Mouse (Mus musculus) myocyte (in vitro differentiated cells): ENCODE data around the gene Hist1h4a.

ENCODE experiments used
- MAX ChIP-seq: IDR thresholded peaks from one replicate; pipeline ENCODE4 v1.6.1; 2011; ENCODE audit warnings: low read depth, mild to moderate bottlenecking, control low read depth
- MYOD1 ChIP-seq, 3 experiments: IDR thresholded peaks; one replicate each; pipeline ENCODE4 v1.6.1; 2011; ENCODE audit warnings: control low read depth in 2 of 3, low read depth in 2 of 3, mild to moderate bottlenecking in 2 of 3, moderate library complexity in 1 of 3; ENCODE audit not compliant: insufficient read length in 2 of 3, control insufficient read depth in 1 of 3
- POLR2A ChIP-seq: IDR thresholded peaks from one replicate; pipeline ENCODE4 v1.6.1; 2011; ENCODE audit warnings: low read depth, mild to moderate bottlenecking, control low read depth, moderate library complexity; ENCODE audit not compliant: insufficient read length
- REST ChIP-seq: IDR thresholded peaks from one replicate; pipeline ENCODE4 v1.6.1; 2011; ENCODE audit warnings: mild to moderate bottlenecking, control low read depth, moderate library complexity; ENCODE audit not compliant: insufficient read depth, insufficient read length

DNA sequence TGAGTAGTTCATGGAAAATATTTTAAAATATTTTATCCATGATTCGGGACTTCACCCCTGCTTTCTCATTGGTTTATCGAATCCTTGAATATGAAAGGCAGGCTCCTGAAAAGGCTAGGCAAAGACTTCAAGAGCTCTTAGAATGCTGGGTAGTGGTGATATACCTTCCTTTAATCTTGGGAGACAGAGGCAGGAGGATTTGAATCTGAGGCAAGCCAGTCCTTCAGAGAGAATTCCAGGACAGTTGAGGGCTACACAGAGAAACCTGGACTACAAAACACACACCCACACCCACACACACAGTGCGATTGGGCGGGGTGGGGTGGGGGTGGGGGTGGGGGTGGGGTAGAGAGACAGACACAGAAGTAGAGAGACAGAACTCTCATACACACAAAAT lies 13.1 kb downstream of the Hist1h4a start:
- TF ChIP-seq MAX, result no peak
- TF ChIP-seq REST, result no peak
- TF ChIP-seq MYOD1 (IDR thresholded peaks at IDR 0.05; ENCODE audit: control insufficient read depth in 1 of 3, insufficient read length in 2 of 3, low read depth in 2 of 3), result no peak
- no peak for TF ChIP-seq POLR2A
